Mouse (Mus musculus): ENCODE measurements around the gene Tead4. TPM values are rescaled to one million over a fixed set of nuclear protein-coding genes. Genes with fewer than 3 reads are reported as not detected.

The Tead4 gene
- polyA plus RNA-seq (2021; fragmentation: Nextera tagmentation) = 0.19 TPM in 1 of 2 replicates, not detected in the other
- long read RNA-seq, experiment 1 = 0 reads
- long read RNA-seq, experiment 2 = 0 reads

GRCm38 (mm10) chr6:128300134-128301001, at the start of gene Tead4:
TSS of gene Tead4 (minus strand) at chr6:128300823.

Other genes with a start within 250 kb of the Tead4 start
- 27.9 and 29.0 TPM in 2 replicates for gene Tspan9, start 157.2 kb downstream of the Tead4 start, polyA plus RNA-seq (2021; fragmentation: Nextera tagmentation)
- 3.0 and 3.3 TPM in 2 replicates for gene Tulp3, start 55.0 kb upstream of the Tead4 start, polyA plus RNA-seq (2021; fragmentation: Nextera tagmentation)
- gene Rhno1, start 62.1 kb upstream of the Tead4 start, polyA plus RNA-seq (2021; fragmentation: Nextera tagmentation) = 17.3 and 17.8 TPM in 2 replicates
- 0.25 and 0.28 TPM in 2 replicates for gene Foxm1, start 62.1 kb upstream of the Tead4 start, polyA plus RNA-seq (2021; fragmentation: Nextera tagmentation)
- 2.2 and 2.3 TPM in 2 replicates for gene Tex52, start 74.6 kb upstream of the Tead4 start, polyA plus RNA-seq (2021; fragmentation: Nextera tagmentation)
- gene Gm44596, start 74.7 kb upstream of the Tead4 start, polyA plus RNA-seq (2021; fragmentation: Nextera tagmentation) = not detected in 2 replicates
- 12.0 and 12.7 TPM in 2 replicates for gene Nrip2, start 98.5 kb upstream of the Tead4 start, polyA plus RNA-seq (2021; fragmentation: Nextera tagmentation)
- 12.3 and 13.9 TPM in 2 replicates for gene Itfg2, start 124.1 kb upstream of the Tead4 start, polyA plus RNA-seq (2021; fragmentation: Nextera tagmentation)
- gene Fkbp4, start 137.9 kb upstream of the Tead4 start, polyA plus RNA-seq (2021; fragmentation: Nextera tagmentation) = 90.8 and 93.8 TPM in 2 replicates
- not detected in 2 replicates for gene Pzp, start 225.9 kb upstream of the Tead4 start, polyA plus RNA-seq (2021; fragmentation: Nextera tagmentation)

Data from layer of hippocampus, adult 6 months (tissue).